Mouse (Mus musculus): ENCODE data around the gene Smok3a. TPM values are rescaled to one million over a fixed set of nuclear protein-coding genes. Genes with fewer than 3 reads are reported as not detected.

The Smok3a gene
- not detected for polyA plus RNA-seq (2014; fragmentation: Illumina TruSeq; extraction: RNeasy Lipid Tissue Mini Kit (QIAGEN cat#74804); ENCODE audit: low read depth, low replicate concordance)

DNA sequence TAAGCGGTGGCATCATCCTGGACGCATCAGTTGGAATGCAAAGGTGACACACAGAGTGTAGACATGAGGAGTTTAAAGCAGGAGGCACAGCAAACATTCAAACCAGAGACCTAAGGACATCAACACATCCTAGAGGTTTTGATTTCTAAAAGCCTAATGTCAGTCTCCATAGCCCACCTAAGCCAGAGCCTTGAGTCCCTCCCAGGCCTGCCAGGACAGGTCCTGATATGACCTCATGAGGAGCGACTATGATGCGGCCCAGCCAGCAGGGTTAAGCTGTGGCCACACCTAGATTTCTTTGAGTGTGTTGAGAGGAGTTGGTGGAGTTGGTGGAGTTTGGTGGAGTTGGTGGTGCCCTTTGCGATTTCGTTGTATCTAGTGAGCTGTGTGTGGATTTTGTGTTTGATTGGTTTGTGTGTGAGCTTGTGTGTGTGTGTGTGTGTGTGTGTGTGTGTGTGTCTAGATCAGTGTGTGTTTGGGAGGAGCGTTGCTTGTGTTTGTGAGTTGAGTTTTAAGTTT is at the start of gene Smok3a, which contains the start of gene Smok3b:
Gene Smok3a (plus strand): TSS at position 301 of the 519 bp plus-strand sequence.
Gene Smok3b (plus strand): TSS at position 469 of the 519 bp plus-strand sequence.

DNA sequence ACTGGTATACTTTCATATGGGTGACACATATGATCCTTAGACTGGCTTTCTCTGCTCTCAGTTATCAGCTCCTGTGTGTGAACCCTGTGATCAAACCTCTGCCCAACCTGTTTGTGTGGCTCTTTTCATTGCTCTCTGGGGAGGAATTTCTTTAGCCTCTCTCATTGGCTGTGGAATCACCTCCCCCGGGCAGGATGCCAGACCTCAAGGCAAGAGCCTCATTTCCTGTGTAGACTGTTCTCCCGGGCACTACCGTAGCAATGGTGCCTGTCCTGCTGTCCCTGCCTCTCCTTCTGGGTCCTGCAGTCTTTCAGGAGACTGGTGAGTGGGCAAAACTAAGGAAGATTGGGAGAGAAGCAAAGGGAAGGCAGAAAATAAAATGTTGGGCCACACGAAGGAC is 39.8 kb upstream of the Smok3a start, which contains the start of gene Azgp1:
Gene Azgp1 (plus strand): TSS at position 221 of the 400 bp plus-strand sequence.

GRCm38 (mm10) chr5:138052894-138053293 is 31.8 kb downstream of the Smok3a start, which contains the start of gene Smok3c:
TSS of gene Smok3c (plus strand) at chr5:138053194.

Other genes with a start within 250 kb of the Smok3a start
- 4.4 TPM for gene Ppp1r35, start 242.4 kb upstream of the Smok3a start, polyA plus RNA-seq (2014; fragmentation: Illumina TruSeq; extraction: RNeasy Lipid Tissue Mini Kit (QIAGEN cat#74804); ENCODE audit: low read depth, low replicate concordance)
- gene Mepce, start 233.6 kb upstream of the Smok3a start, polyA plus RNA-seq (2014; fragmentation: Illumina TruSeq; extraction: RNeasy Lipid Tissue Mini Kit (QIAGEN cat#74804); ENCODE audit: low read depth, low replicate concordance): 6.9 TPM
- 5.9 TPM for gene Zcwpw1, start 233.5 kb upstream of the Smok3a start, polyA plus RNA-seq (2014; fragmentation: Illumina TruSeq; extraction: RNeasy Lipid Tissue Mini Kit (QIAGEN cat#74804); ENCODE audit: low read depth, low replicate concordance)
- 2.6 TPM for gene Pilra, start 185.0 kb upstream of the Smok3a start, polyA plus RNA-seq (2014; fragmentation: Illumina TruSeq; extraction: RNeasy Lipid Tissue Mini Kit (QIAGEN cat#74804); ENCODE audit: low read depth, low replicate concordance)
- 2.0 TPM for gene Pilrb1, start 163.2 kb upstream of the Smok3a start, polyA plus RNA-seq (2014; fragmentation: Illumina TruSeq; extraction: RNeasy Lipid Tissue Mini Kit (QIAGEN cat#74804); ENCODE audit: low read depth, low replicate concordance)
- 1.8 TPM for gene Pilrb2, start 149.4 kb upstream of the Smok3a start, polyA plus RNA-seq (2014; fragmentation: Illumina TruSeq; extraction: RNeasy Lipid Tissue Mini Kit (QIAGEN cat#74804); ENCODE audit: low read depth, low replicate concordance)
- 354 TPM for gene Cyp3a13, start 99.6 kb upstream of the Smok3a start, polyA plus RNA-seq (2014; fragmentation: Illumina TruSeq; extraction: RNeasy Lipid Tissue Mini Kit (QIAGEN cat#74804); ENCODE audit: low read depth, low replicate concordance)
- 1.6 TPM for gene Gjc3, start 58.2 kb upstream of the Smok3a start, polyA plus RNA-seq (2014; fragmentation: Illumina TruSeq; extraction: RNeasy Lipid Tissue Mini Kit (QIAGEN cat#74804); ENCODE audit: low read depth, low replicate concordance)
- gene Azgp1, start 39.7 kb upstream of the Smok3a start, polyA plus RNA-seq (2014; fragmentation: Illumina TruSeq; extraction: RNeasy Lipid Tissue Mini Kit (QIAGEN cat#74804); ENCODE audit: low read depth, low replicate concordance): 5.3 TPM
- not detected for gene Smok3b, start 168 bp downstream of the Smok3a start, polyA plus RNA-seq (2014; fragmentation: Illumina TruSeq; extraction: RNeasy Lipid Tissue Mini Kit (QIAGEN cat#74804); ENCODE audit: low read depth, low replicate concordance)
- not detected for gene Smok3c, start 31.9 kb downstream of the Smok3a start, polyA plus RNA-seq (2014; fragmentation: Illumina TruSeq; extraction: RNeasy Lipid Tissue Mini Kit (QIAGEN cat#74804); ENCODE audit: low read depth, low replicate concordance)
- gene Zkscan1, start 63.8 kb downstream of the Smok3a start, polyA plus RNA-seq (2014; fragmentation: Illumina TruSeq; extraction: RNeasy Lipid Tissue Mini Kit (QIAGEN cat#74804); ENCODE audit: low read depth, low replicate concordance): 55.4 TPM
- 12.9 TPM for gene Zscan21, start 95.6 kb downstream of the Smok3a start, polyA plus RNA-seq (2014; fragmentation: Illumina TruSeq; extraction: RNeasy Lipid Tissue Mini Kit (QIAGEN cat#74804); ENCODE audit: low read depth, low replicate concordance)
- gene Zfp113, start 134.5 kb downstream of the Smok3a start, polyA plus RNA-seq (2014; fragmentation: Illumina TruSeq; extraction: RNeasy Lipid Tissue Mini Kit (QIAGEN cat#74804); ENCODE audit: low read depth, low replicate concordance): 19.7 TPM
- 47.9 TPM for gene Cops6, start 139.8 kb downstream of the Smok3a start, polyA plus RNA-seq (2014; fragmentation: Illumina TruSeq; extraction: RNeasy Lipid Tissue Mini Kit (QIAGEN cat#74804); ENCODE audit: low read depth, low replicate concordance)
- gene Ap4m1, start 150.7 kb downstream of the Smok3a start, polyA plus RNA-seq (2014; fragmentation: Illumina TruSeq; extraction: RNeasy Lipid Tissue Mini Kit (QIAGEN cat#74804); ENCODE audit: low read depth, low replicate concordance): 9.8 TPM
- gene Mcm7, start 151.2 kb downstream of the Smok3a start, polyA plus RNA-seq (2014; fragmentation: Illumina TruSeq; extraction: RNeasy Lipid Tissue Mini Kit (QIAGEN cat#74804); ENCODE audit: low read depth, low replicate concordance): 13.7 TPM
- 5.9 TPM for gene Taf6, start 166.2 kb downstream of the Smok3a start, polyA plus RNA-seq (2014; fragmentation: Illumina TruSeq; extraction: RNeasy Lipid Tissue Mini Kit (QIAGEN cat#74804); ENCODE audit: low read depth, low replicate concordance)
- gene Cnpy4, start 166.2 kb downstream of the Smok3a start, polyA plus RNA-seq (2014; fragmentation: Illumina TruSeq; extraction: RNeasy Lipid Tissue Mini Kit (QIAGEN cat#74804); ENCODE audit: low read depth, low replicate concordance): 11.8 TPM
- not detected for gene Mblac1, start 173.1 kb downstream of the Smok3a start, polyA plus RNA-seq (2014; fragmentation: Illumina TruSeq; extraction: RNeasy Lipid Tissue Mini Kit (QIAGEN cat#74804); ENCODE audit: low read depth, low replicate concordance)
- gene Nxpe5, start 204.6 kb downstream of the Smok3a start, polyA plus RNA-seq (2014; fragmentation: Illumina TruSeq; extraction: RNeasy Lipid Tissue Mini Kit (QIAGEN cat#74804); ENCODE audit: low read depth, low replicate concordance): 1.5 TPM
- 1.1 TPM for gene Lamtor4, start 234.2 kb downstream of the Smok3a start, polyA plus RNA-seq (2014; fragmentation: Illumina TruSeq; extraction: RNeasy Lipid Tissue Mini Kit (QIAGEN cat#74804); ENCODE audit: low read depth, low replicate concordance)
- gene BC037034, start 242.8 kb downstream of the Smok3a start, polyA plus RNA-seq (2014; fragmentation: Illumina TruSeq; extraction: RNeasy Lipid Tissue Mini Kit (QIAGEN cat#74804); ENCODE audit: low read depth, low replicate concordance): 2.9 TPM

Measured in sigmoid colon, adult 10 weeks (tissue).